Mouse (Mus musculus): Measurements from ENCODE around the gene Galr3.
"Not testable (repeated sequence)": the region's sequence is repeated elsewhere in the genome, so short reads cannot be mapped to it uniquely, and the experiment has no call there.

The Galr3 gene

DNA sequence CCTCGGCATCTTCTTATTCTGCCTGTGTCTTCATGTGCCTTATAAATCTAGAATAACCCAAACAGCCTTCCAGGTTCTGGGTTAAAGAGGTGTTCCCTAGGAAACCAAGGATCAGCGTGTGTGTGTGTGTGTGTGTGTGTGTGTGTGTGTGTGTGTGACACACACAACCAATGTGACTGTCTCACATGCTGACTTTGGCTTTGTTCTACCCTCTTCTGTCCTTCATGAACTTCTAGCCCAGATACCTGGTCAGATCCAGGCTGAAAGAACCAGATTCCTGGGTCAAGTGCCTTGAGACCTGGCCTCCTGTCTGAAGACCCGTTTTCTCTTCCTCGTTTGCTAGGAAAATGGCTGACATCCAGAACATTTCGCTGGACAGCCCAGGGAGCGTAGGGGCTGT, at the start of gene Galr3:
Galr3 (plus strand) TSS at position 301 of the 400 bp plus-strand sequence.
- no peak for DNase-seq

DNA sequence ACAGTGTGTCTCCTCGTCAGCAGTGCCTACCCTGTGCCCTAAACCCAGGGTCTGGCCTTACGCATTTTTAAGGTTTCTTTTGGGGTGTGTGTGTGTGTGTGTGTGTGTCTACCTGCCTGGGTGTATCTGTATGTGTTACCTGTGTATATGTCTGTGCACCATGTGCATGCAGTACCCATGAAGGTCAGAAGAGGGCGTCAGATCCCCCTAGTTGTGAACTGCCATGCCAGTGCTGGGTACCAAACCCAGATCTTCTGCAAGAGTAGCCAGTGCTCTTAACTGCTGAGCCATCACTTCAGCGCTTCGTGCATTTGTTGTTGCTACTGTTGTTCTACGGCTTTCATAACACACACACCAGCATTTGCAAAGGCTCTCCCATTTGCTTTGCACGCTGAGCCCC, 49.5 kb upstream of the Galr3 start:
- no peak for DNase-seq

DNA sequence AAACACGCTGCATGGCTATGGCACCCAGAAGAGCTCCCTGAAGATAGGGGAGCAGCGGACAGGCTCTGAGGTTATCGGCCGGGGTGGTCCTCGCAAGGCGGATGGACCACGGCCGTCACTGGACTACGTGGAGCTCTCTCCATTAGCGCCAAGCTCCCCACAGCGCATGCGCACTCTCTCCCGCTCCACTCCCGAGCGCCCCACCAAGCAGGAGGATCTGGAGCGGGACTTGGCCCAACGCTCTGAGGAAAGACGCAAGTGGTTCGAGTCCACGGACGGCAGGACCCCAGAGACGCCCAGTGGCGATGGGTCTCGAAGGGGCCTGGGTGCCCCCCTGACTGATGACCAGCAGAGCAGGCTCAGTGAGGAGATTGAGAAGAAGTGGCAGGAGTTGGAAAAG, 48.8 kb upstream of the Galr3 start:
- DNase-seq = peak; percentile 88

- no peak for DNase-seq
Measured at GRCm38 (mm10) chr15:78995916-78996315, 45.8 kb upstream of the Galr3 start.

- DNase-seq = peak; percentile 88
Measured at GRCm38 (mm10) chr15:78996663-78997062, 45.0 kb upstream of the Galr3 start.

GRCm38 (mm10) chr15:78998348-78998747, 43.3 kb upstream of the Galr3 start:
- no peak for DNase-seq

GRCm38 (mm10) chr15:78999586-78999985, 42.1 kb upstream of the Galr3 start:
- DNase-seq = no peak

DNA sequence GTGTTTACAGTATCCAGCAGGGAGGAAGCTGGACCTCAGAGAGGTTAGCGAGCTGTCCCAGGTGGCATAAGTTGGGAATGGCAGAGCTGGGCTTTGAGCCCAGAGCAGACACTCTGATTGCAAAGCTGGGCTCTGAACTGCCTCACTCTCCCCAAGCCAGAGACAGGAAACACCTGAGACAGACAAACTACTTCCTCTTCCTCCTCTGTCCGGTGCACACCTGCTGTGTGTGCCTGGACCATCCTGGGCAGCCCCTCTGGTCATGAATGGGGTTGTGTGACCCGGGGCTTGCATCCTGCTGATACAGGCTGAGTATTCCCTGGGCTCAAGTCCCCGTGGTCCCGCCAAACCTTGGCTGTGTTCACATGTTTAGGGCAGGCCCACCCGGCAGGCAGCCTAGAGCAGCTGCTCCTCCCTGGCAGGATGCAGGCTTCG, 41.3 kb upstream of the Galr3 start:
- peak; percentile 88 for DNase-seq

DNA sequence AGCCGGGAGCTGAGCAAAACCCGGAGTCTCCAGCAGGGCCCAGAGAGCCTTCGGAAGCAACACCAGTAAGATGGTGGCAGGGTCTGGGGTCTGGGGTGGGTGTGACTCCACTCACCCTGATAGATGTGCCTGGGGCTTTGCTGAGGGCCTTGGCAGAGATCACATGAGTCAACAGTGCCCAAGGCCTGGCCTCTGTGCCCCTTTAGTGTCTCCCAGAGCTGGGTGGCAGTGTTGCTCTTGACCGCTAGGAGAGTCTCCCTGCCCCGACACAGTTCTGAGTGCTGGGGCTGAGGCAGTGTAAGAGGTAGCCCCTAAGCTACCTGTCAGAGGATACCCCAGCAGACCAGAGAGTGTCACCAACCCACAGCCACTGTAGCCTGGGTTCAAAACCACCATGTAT, 40.1 kb upstream of the Galr3 start:
- peak; percentile 90 for DNase-seq

DNA sequence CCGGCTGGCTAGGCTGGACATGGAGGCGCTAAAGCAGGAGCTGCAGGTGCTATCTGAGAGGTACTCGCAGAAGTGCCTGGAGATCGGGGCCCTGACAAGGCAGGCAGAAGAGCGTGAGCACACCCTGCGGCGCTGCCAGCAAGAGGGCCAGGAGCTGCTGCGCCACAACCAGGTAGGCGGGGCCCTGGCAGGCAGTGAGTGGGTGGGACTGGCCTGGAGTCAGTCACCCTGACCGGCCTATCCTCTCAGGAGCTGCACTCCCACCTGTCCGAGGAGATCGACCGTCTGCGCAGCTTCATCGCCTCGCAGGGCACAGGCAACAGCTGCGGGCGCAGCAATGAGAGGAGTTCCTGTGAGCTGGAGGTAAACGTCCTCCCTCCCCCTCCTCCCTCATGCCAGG, 39.6 kb upstream of the Galr3 start:
- DNase-seq = peak; percentile 93

- DNase-seq = no peak
Measured at GRCm38 (mm10) chr15:79003079-79003478, 38.6 kb upstream of the Galr3 start.

- DNase-seq = no peak
Measured at GRCm38 (mm10) chr15:79005581-79005980, 36.1 kb upstream of the Galr3 start.

GRCm38 (mm10) chr15:79006638-79007037, 35.0 kb upstream of the Galr3 start:
- DNase-seq = no peak

DNA sequence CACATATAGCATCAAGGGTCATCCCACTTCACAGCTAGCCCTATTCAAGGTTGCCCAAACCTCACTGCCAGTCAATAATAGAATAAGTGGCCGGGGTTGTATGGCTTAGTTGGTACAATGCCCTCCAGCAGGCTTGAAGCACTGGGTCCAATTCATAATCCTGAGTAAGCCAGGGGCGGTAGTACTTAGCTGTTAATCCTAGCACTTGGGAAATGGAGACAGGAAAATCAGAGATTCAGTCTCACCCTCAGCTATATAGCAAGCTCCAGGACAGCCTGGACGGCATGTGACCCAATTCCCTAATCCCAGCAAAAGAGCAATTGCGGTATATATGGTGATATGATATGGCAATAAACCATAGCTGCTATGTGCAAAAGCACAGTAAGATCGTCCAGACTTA, 34.6 kb upstream of the Galr3 start:
- no peak for DNase-seq

DNA sequence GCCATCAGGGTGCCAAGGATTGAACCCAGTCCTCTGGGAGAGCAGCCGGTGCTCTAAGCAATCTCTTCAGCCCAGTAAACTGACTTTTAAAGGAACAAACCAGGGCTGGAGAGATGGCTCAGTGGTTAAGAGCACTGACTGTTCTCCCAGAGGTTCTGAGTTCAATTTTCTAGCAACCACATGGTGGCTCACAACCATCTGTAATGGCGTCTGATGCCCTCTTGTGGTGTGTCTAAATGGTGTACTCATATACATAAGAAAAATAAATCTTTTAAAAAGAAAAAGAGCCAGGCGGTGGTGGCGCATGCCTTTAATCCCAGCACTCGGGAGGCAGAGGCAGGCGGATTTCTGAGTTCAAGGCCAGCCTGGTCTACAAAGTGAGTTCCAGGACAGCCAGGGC, 33.8 kb upstream of the Galr3 start:
- DNase-seq = not testable (repeated sequence)

DNA sequence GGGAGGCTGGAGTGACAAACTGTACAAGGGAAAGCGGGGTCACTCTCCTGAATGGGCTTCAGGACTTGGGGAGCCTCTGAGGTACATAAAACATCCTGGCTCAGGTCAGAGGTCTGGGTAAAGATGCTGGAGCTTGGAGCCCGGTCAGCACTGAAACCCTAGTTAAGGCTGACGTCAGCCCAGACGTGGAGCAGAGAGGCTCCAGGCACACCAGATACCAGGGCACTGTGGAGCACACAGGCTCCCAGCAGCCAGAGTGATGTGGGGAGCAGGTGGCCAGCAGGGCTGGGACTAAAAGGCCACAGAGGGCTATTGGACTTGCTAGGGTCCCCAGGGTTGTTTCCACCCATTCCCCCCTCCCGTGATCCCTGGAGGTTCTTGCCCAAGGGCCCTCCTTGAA, 32.0 kb upstream of the Galr3 start:
- DNase-seq = no peak

GRCm38 (mm10) chr15:79011550-79011949, 30.1 kb upstream of the Galr3 start:
- DNase-seq = no peak

GRCm38 (mm10) chr15:79013382-79013781, 28.3 kb upstream of the Galr3 start:
- no peak for DNase-seq

- DNase-seq = no peak
Measured at GRCm38 (mm10) chr15:79018191-79018590, 23.5 kb upstream of the Galr3 start.

- no peak for DNase-seq
Measured at GRCm38 (mm10) chr15:79018886-79019285, 22.8 kb upstream of the Galr3 start.

DNA sequence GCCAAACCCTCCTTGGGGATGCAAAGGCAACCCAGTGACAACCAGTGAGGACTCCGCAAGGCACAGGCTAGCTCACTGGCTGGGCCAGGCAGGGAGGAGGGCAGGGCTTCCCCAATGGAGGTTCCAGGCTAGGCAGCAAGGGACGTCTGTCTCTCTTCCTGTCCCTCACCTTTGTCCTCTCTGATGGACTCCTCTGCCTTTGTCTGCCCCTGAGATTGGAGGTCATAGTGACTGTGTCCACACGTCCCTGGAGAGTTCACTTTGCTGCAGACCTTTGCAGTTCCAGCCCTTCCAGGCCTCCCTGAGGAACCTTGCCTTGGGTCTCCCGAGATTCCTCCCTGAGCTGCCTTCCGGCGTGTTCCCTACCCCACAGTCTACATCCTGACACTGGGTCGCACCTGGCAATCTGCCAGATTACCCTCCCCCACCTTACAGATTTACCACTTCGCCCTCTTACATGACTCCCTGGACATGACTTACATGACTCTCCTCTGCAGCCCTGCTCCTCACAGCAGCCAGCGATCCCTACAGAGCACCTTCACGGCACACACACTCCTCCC, 18.9 kb upstream of the Galr3 start:
- no peak for DNase-seq

DNA sequence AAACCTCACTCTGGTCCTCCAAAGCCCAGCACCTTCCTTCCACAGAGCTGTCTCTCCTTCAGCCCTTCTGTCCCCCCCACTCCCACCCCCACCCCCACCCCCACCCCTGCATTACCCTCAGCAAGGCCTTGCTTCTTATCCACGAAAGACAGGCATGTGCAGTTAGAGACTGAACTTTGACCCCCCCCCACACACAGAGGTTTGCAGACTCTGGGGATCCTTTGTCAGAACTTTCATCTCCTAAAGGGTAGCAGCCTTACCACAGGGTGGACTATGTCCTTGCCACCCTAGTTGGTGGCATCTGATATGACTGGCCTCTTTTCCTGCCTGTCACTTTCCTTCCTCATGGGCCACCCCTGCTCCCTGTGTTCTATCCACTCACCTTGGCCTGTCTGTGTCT, 18.3 kb upstream of the Galr3 start:
- no peak for DNase-seq

DNA sequence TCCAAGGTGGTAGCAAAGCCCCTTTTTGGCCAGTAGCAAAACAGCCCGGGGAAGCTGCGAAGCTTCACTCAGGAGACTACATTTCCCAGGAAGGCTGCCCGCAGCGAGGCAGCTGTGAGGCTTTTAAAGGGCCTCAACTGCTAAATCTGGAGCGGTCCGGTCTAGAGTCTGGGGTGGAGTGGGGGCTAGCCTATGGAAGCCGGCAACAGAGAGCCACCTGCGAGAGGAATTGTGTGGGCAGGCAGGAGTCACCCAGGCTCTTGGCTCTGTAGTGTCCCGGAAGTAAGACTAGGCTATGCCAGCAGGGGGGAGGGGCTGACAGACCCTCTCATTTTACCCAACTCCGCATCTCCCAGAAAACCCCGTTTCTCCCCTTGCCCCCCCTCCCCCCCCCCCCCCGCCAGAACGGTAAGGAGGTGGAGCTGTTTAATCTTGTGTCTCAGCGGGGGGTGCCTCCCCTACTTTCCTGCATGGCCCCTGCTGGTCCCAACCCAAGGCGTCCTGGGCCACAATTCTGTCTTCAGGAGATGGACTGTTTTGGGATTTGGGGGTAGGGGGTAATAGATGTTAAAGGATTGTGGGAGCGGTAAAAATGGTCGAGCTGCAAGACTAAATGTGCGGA, 15.9 kb upstream of the Galr3 start:
- DNase-seq = peak; percentile 89

DNA sequence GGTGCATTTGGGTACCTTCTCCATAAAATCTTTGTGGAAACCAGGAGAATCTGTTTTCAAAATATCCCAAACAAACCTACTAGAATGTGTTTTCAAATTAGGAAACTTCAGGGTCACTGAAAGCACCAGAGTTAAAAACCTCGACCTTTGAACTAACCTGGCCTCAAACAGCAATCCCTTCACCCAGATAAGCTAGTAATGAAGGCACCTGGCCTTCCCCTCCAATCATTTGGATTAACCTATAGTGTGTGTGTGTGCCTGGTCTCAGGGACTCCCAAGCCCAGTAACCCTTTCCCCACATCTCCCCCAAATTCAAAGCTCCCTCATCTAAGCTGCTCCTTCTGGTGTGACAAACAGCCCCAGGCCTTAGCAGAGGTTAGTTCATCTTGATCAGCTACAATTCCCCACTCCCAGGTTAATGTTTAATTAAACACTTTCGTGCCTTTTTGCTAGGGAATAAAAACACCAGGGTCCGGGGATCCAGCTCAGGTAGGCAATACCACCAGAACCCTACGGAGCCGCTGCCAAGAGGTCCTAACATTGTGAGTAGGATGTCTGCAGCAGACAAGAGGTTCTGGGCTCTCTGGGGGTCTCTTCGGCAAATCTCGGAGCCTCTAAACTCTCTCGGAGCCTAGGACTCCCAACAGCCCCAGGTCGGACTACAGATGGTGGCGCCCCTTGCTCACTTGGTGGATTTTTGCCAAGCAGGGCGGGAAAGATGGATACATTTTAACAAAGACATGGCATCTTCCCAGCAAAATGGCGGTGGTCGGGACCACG, 15.0 kb upstream of the Galr3 start:
- peak; percentile 91 for DNase-seq
